Mouse (Mus musculus) kidney, postnatal 0 days (tissue): Measurements from ENCODE around the gene Phf24. TPM values are rescaled to one million over a fixed set of nuclear protein-coding genes. Genes with fewer than 3 reads are reported as not detected.

Source experiments
- ATAC-seq: fragments of 200-750 bp; cut with Nextera tagmentation; replicated peaks from 2 replicates; pipeline ENCODE4 v1.8.0; 2017; ENCODE audit warnings: low read depth, moderate number of reproducible peaks, moderate TSS enrichment, moderate library complexity; ENCODE audit not compliant: low FRiP score
- DNase-seq: peaks from one replicate; pipeline ENCODE4 v3.0.0-alpha.2; 2016; ENCODE audit warnings: low spot score
- H3K27ac ChIP-seq: fragments of 300-500 bp; sonication (generic); 2 replicates; pipeline ENCODE4 v1.5.1; 2014; ENCODE audit warnings: mild to moderate bottlenecking
- H3K27me3 ChIP-seq: fragments of 300-500 bp; sonication (generic); 2 replicates; pipeline ENCODE4 v1.6.1; 2014; ENCODE audit warnings: low read length, mixed read lengths; ENCODE audit not compliant: insufficient read depth
- H3K36me3 ChIP-seq: fragments of 300-500 bp; sonication (generic); 2 replicates; pipeline ENCODE4 v1.6.1; 2014; ENCODE audit warnings: low read length, mixed read lengths; ENCODE audit not compliant: insufficient read depth
- H3K4me1 ChIP-seq: fragments of 300-500 bp; sonication (generic); replicated peaks from 2 replicates; pipeline ENCODE4 v1.6.1; 2014; ENCODE audit warnings: antibody characterized with exemption, low read length, mixed read lengths; ENCODE audit not compliant: insufficient read depth
- H3K4me2 ChIP-seq: fragments of 300-500 bp; sonication (generic); 2 replicates; pipeline ENCODE4 v1.6.1; 2014; ENCODE audit warnings: mild to moderate bottlenecking, low read length, moderate library complexity, mixed read lengths
- H3K4me3 ChIP-seq: fragments of 300-500 bp; sonication (generic); replicated peaks from 2 replicates; pipeline ENCODE4 v1.5.1; 2014; ENCODE audit warnings: low read depth, low read length
- H3K9ac ChIP-seq: fragments of 300-500 bp; sonication (generic); 2 replicates; pipeline ENCODE4 v1.6.1; 2014; ENCODE audit warnings: low read depth, low read length
- H3K9me3 ChIP-seq: fragments of 300-500 bp; sonication (generic); replicated peaks from 2 replicates; pipeline ENCODE4 v1.6.1; 2016; ENCODE audit warnings: low read length, inconsistent platforms, mixed read lengths
- CTCF ChIP-seq: IDR thresholded peaks from 2 replicates; pipeline ENCODE4 v1.5.1; 2016; ENCODE audit warnings: antibody characterized with exemption, low read depth, mild to moderate bottlenecking, moderate library complexity
- WGBS: fragments of 180-500 bp; shearing (Covaris S2); extraction: QIAGEN DNeasy Blood & Tissue Kit; methylation state at CpG from one replicate; pipeline ENCODE4 v1.1.7; 2014; 5-methylcytosine and 5-hydroxymethylcytosine counted together
- polyA plus RNA-seq: library from polyadenylated mRNA; unstranded; fragments of >200 nt; fragmentation: Nextera tagmentation; extraction: Ambion mirVana; gene quantifications from 2 replicates; pipeline ENCODE4 v1.2.1, GENCODE M21; 2015

Gene Phf24
- polyA plus RNA-seq, 1 experiment from 2014 or later = 0.64 TPM

- no peak overlapping the region for H3K4me2 ChIP-seq
- no peaks in the 10 kb centered on the region for H3K27me3 ChIP-seq
- H3K4me1 ChIP-seq = no peaks in the 10 kb centered on the region
- H3K4me3 ChIP-seq = no peak overlapping the region
- TF ChIP-seq CTCF = peak; percentile 42
- peaks cover 81% of the 10 kb centered on the region for H3K36me3 ChIP-seq
- H3K27ac ChIP-seq = no peak overlapping the region
- ATAC-seq = no peak
- no peak overlapping the region for H3K9ac ChIP-seq
- WGBS = 81% methylated on average over 1 of the region's 1 CpGs
- DNase-seq = no peak
- H3K9me3 ChIP-seq = no peaks in the 10 kb centered on the region
Observed at GRCm38 (mm10) chr4:42988296-42988695, 71.8 kb downstream of the Phf24 start.

Other genes with a start within 250 kb of the Phf24 start
- 0.46 TPM in 1 of 2 replicates, not detected in the other for gene 4930578G10Rik, start 181.1 kb upstream of the Phf24 start, polyA plus RNA-seq
- 0.38 and 0.71 TPM in 2 replicates for gene Ccl19, start 160.1 kb upstream of the Phf24 start, polyA plus RNA-seq
- 24.7 and 29.2 TPM in 2 replicates for gene Ccl21a, start 142.7 kb upstream of the Phf24 start, polyA plus RNA-seq
- gene Fam205a1, start 62.8 kb upstream of the Phf24 start, polyA plus RNA-seq = 0.07 TPM in 1 of 2 replicates, not detected in the other
- 0.14 and 0.26 TPM in 2 replicates for gene Gm12394, start 59.9 kb upstream of the Phf24 start, polyA plus RNA-seq
- 0.09 and 0.33 TPM in 2 replicates for gene Fam205c, start 42.4 kb upstream of the Phf24 start, polyA plus RNA-seq
- gene Dnajb5, start 33.2 kb downstream of the Phf24 start, polyA plus RNA-seq = 4.6 and 5.3 TPM in 2 replicates
- 0.37 and 0.66 TPM in 2 replicates for gene 1700022I11Rik, start 52.9 kb downstream of the Phf24 start, polyA plus RNA-seq
- 356 and 406 TPM in 2 replicates for gene Vcp, start 83.8 kb downstream of the Phf24 start, polyA plus RNA-seq
- gene Fancg, start 93.8 kb downstream of the Phf24 start, polyA plus RNA-seq = 7.2 and 9.2 TPM in 2 replicates
- 19.2 and 21.3 TPM in 2 replicates for gene Pigo, start 109.2 kb downstream of the Phf24 start, polyA plus RNA-seq
- gene Stoml2, start 115.0 kb downstream of the Phf24 start, polyA plus RNA-seq = 253 and 273 TPM in 2 replicates
- 8.1 and 8.9 TPM in 2 replicates for gene Fam214b, start 129.6 kb downstream of the Phf24 start, polyA plus RNA-seq
- gene Unc13b, start 142.3 kb downstream of the Phf24 start, polyA plus RNA-seq = 3.3 and 3.8 TPM in 2 replicates